8 mouse cellular contexts compared by ENCODE assay signal in genomic region chr2:26916738-26917137, GRCm38 (mm10). TPM values are rescaled to one million over a fixed set of nuclear protein-coding genes. Genes with fewer than 3 reads are reported as not detected.
DNase-seq lines count a peak whose midpoint lies in the region; ATAC-seq lines count a peak whose summit lies in the region.

No protein-coding gene starts in this region.

- H3K27me3 ChIP-seq in liver, embryonic 15.5 days: no peaks in the 10 kb centered on the region

- H3K36me3 ChIP-seq in liver, embryonic 15.5 days (replicated peaks): peaks cover 68% of the 10 kb centered on the region

- peak overlapping the region; percentile 82 for H3K27ac ChIP-seq in liver, embryonic 15.5 days (replicated peaks)

- DNase-seq in frontal cortex, postnatal 10 days (ENCODE audit: low spot score in 2 of 2): no peak
- DNase-seq in thymus, postnatal 0 days (ENCODE audit: low spot score): peak; percentile 16
- no peak for DNase-seq in thymus, postnatal 25 days
- no peak for DNase-seq in right cerebral cortex, postnatal 4 days
- no peak for DNase-seq in right cerebral cortex, postnatal 36 days (ENCODE audit: low spot score in 2 of 2)
- no peak for DNase-seq in kidney, adult 9 months

- H3K4me2 ChIP-seq in liver, embryonic 15.5 days: peak overlapping the region; percentile 97

- no peaks in the 10 kb centered on the region for H3K9me3 ChIP-seq in liver, embryonic 15.5 days (replicated peaks)

- WGBS in liver, embryonic 15.5 days (ENCODE audit: insufficient replicate concordance): 2% methylated on average over 13 of the region's 13 CpGs

- peak overlapping the region; percentile 74 for H3K9ac ChIP-seq in liver, embryonic 15.5 days

- peak; percentile 6; the same call in 1 of the 2 replicates for ATAC-seq in frontal cortex, adult (ENCODE audit: low TSS enrichment)
- peak; percentile 57 for ATAC-seq in liver, embryonic 15.5 days (ENCODE audit: insufficient read depth)

- peaks cover 63% of the 10 kb centered on the region for H3K4me1 ChIP-seq in liver, embryonic 15.5 days (replicated peaks)

- peak overlapping the region; percentile 81 for H3K4me3 ChIP-seq in liver, embryonic 15.5 days (replicated peaks)

RNA-seq across cellular contexts. Expression of gene Surf1, which starts 0.4 kb away (rescaled TPM):
- 76.9 and 78.2 TPM in 2 replicates for polyA plus RNA-seq in thymus, postnatal 0 days (2015; fragmentation: Nextera tagmentation; extraction: Ambion mirVana)
- 33.3 and 33.8 TPM in 2 replicates for polyA plus RNA-seq in liver, embryonic 15.5 days (2015; fragmentation: Nextera tagmentation; extraction: Ambion mirVana)

RNA-seq across cellular contexts. Expression of gene Surf2, which starts 0.6 kb away (rescaled TPM):
- polyA plus RNA-seq in thymus, postnatal 0 days (2015; fragmentation: Nextera tagmentation; extraction: Ambion mirVana): 46.7 and 48.3 TPM in 2 replicates
- 19.0 and 21.4 TPM in 2 replicates for polyA plus RNA-seq in liver, embryonic 15.5 days (2015; fragmentation: Nextera tagmentation; extraction: Ambion mirVana)

RNA-seq across cellular contexts. Expression of gene Rpl7a, which starts 6.2 kb away (rescaled TPM):
- polyA plus RNA-seq in thymus, postnatal 0 days (2015; fragmentation: Nextera tagmentation; extraction: Ambion mirVana): 763 and 778 TPM in 2 replicates
- 341 and 352 TPM in 2 replicates for polyA plus RNA-seq in liver, embryonic 15.5 days (2015; fragmentation: Nextera tagmentation; extraction: Ambion mirVana)

RNA-seq across cellular contexts. Expression of gene Med22, which starts 6.3 kb away (rescaled TPM):
- polyA plus RNA-seq in thymus, postnatal 0 days (2015; fragmentation: Nextera tagmentation; extraction: Ambion mirVana): 28.5 and 30.7 TPM in 2 replicates
- 19.0 TPM in 2 replicates for polyA plus RNA-seq in liver, embryonic 15.5 days (2015; fragmentation: Nextera tagmentation; extraction: Ambion mirVana)

RNA-seq across cellular contexts. Expression of gene Surf6, which starts 14.1 kb away (rescaled TPM):
- 31.4 and 31.6 TPM in 2 replicates for polyA plus RNA-seq in thymus, postnatal 0 days (2015; fragmentation: Nextera tagmentation; extraction: Ambion mirVana)
- 9.9 and 10.8 TPM in 2 replicates for polyA plus RNA-seq in liver, embryonic 15.5 days (2015; fragmentation: Nextera tagmentation; extraction: Ambion mirVana)
